Mouse (Mus musculus) intestine, embryonic 14.5 days (tissue): ENCODE measurements around the gene Skint3. TPM values are rescaled to one million over a fixed set of nuclear protein-coding genes. Genes with fewer than 3 reads are reported as not detected.
"Not testable (repeated sequence)": the region's sequence is repeated elsewhere in the genome, so short reads cannot be mapped to it uniquely, and the experiment has no call there.

ENCODE experiments used
- ATAC-seq: fragments of 200-750 bp; cut with Nextera tagmentation; replicated peaks from 2 replicates; pipeline ENCODE4 v1.8.0; 2017; ENCODE audit warnings: low read depth, moderate number of reproducible peaks, moderate TSS enrichment, moderate library complexity; ENCODE audit not compliant: low FRiP score, low TSS enrichment
- DNase-seq: peaks from one replicate; pipeline ENCODE4 v3.0.0-alpha.2; 2018; ENCODE audit warnings: low spot score
- H3K27ac ChIP-seq: fragments of 300-500 bp; sonication (generic); 2 replicates; pipeline ENCODE4 v1.5.1; 2014; ENCODE audit warnings: low read depth, mild to moderate bottlenecking, control low read depth
- H3K27me3 ChIP-seq: fragments of 300-500 bp; sonication (generic); replicated peaks from 2 replicates; pipeline ENCODE4 v1.6.1; 2014; ENCODE audit warnings: low read length, control low read depth; ENCODE audit not compliant: control insufficient read depth, insufficient read depth
- H3K36me3 ChIP-seq: fragments of 300-500 bp; sonication (generic); 2 replicates; pipeline ENCODE4 v1.6.1; 2014; ENCODE audit warnings: low read length, control low read depth; ENCODE audit not compliant: control insufficient read depth, insufficient read depth
- H3K4me1 ChIP-seq: fragments of 300-500 bp; sonication (generic); replicated peaks from 2 replicates; pipeline ENCODE4 v1.6.1; 2014; ENCODE audit warnings: low read length, control low read depth, mixed read lengths; ENCODE audit not compliant: control insufficient read depth, insufficient read depth
- H3K4me2 ChIP-seq: fragments of 300-500 bp; sonication (generic); 2 replicates; pipeline ENCODE4 v1.6.1; 2014; ENCODE audit warnings: low read length
- H3K4me3 ChIP-seq: fragments of 300-500 bp; sonication (generic); 2 replicates; pipeline ENCODE4 v1.5.1; 2014; ENCODE audit warnings: low read depth, low read length, control low read depth, mixed read lengths
- H3K9ac ChIP-seq: fragments of 300-500 bp; sonication (generic); 2 replicates; pipeline ENCODE4 v1.6.1; 2014; ENCODE audit warnings: mild to moderate bottlenecking, low read length
- H3K9me3 ChIP-seq: fragments of 300-500 bp; sonication (generic); 2 replicates; pipeline ENCODE4 v1.6.1; 2016; ENCODE audit warnings: low read length, control low read depth; ENCODE audit not compliant: control insufficient read depth
- WGBS: fragments of 180-500 bp; shearing (Covaris S2); extraction: QIAGEN DNeasy Blood & Tissue Kit; methylation state at CpG from one replicate; pipeline ENCODE4 v1.1.7; 2014; 5-methylcytosine and 5-hydroxymethylcytosine counted together
- polyA plus RNA-seq: library from polyadenylated mRNA; unstranded; fragments of >200 nt; fragmentation: Nextera tagmentation; extraction: Ambion mirVana; gene quantifications from 2 replicates; pipeline ENCODE4 v1.2.1, GENCODE M21; 2014

Skint3 gene
- polyA plus RNA-seq, 1 experiment from 2014 or later = not detected

GRCm38 (mm10) chr4:112349111-112349510 is 117.1 kb downstream of the Skint3 start:
- H3K4me3 ChIP-seq, DNase-seq, ATAC-seq, H3K9me3 ChIP-seq, H3K4me2 ChIP-seq, H3K4me1 ChIP-seq, H3K9ac ChIP-seq, H3K36me3 ChIP-seq, H3K27ac ChIP-seq, H3K27me3 ChIP-seq: not testable (repeated sequence)
- WGBS = 91% methylated on average over 15 of the region's 17 CpGs

Other genes starting within 250 kb of the Skint3 start
- gene Skint1, start 226.0 kb upstream of the Skint3 start, polyA plus RNA-seq = not detected in 2 replicates
- not detected in 2 replicates for gene Skint4, start 160.2 kb upstream of the Skint3 start, polyA plus RNA-seq
- gene Skint9, start 201.7 kb downstream of the Skint3 start, polyA plus RNA-seq = not detected in 2 replicates